Mouse (Mus musculus): ENCODE results near the gene Gemin7. TPM values are rescaled to one million over a fixed set of nuclear protein-coding genes. Genes with fewer than 3 reads are reported as not detected.

Gemin7 gene
- total RNA-seq, 2 experiments from 2014 or later: 52.0 to 59.8 TPM

GRCm38 (mm10) chr7:19577877-19578414 is 551 bp upstream of the Gemin7 start:
- no peak for DNase-seq

- no peak for DNase-seq
Measured at GRCm38 (mm10) chr7:19575559-19575958, 1.8 kb downstream of the Gemin7 start.

GRCm38 (mm10) chr7:19573776-19574140 is 3.6 kb downstream of the Gemin7 start:
- no peak for DNase-seq

- DNase-seq: peak; percentile 84
Measured at GRCm38 (mm10) chr7:19572926-19573775, 4.2 kb downstream of the Gemin7 start.

GRCm38 (mm10) chr7:19569647-19570046 is 7.7 kb downstream of the Gemin7 start:
- no peak for DNase-seq

- no peak for DNase-seq
Measured at GRCm38 (mm10) chr7:19567426-19567825, 10.0 kb downstream of the Gemin7 start.

- no peak for DNase-seq
Measured at GRCm38 (mm10) chr7:19565803-19566202, 11.6 kb downstream of the Gemin7 start.

- no peak for DNase-seq
Measured at GRCm38 (mm10) chr7:19564455-19564854, 12.9 kb downstream of the Gemin7 start.

GRCm38 (mm10) chr7:19563884-19564283 is 13.5 kb downstream of the Gemin7 start:
- no peak for DNase-seq

GRCm38 (mm10) chr7:19562643-19563410 is 14.6 kb downstream of the Gemin7 start, which contains the start of gene Ppp1r37:
Ppp1r37 (minus strand) TSS chr7:19563076.
- DNase-seq: peak; percentile 21

GRCm38 (mm10) chr7:19561765-19562642 is 15.4 kb downstream of the Gemin7 start:
- peak; percentile 96 for DNase-seq

GRCm38 (mm10) chr7:19561431-19561764 is 16.0 kb downstream of the Gemin7 start:
- DNase-seq: no peak

- DNase-seq: no peak
Measured at GRCm38 (mm10) chr7:19560491-19561260, 16.7 kb downstream of the Gemin7 start.

- DNase-seq: no peak
Measured at GRCm38 (mm10) chr7:19558965-19559364, 18.4 kb downstream of the Gemin7 start.

GRCm38 (mm10) chr7:19557982-19558900 is 19.2 kb downstream of the Gemin7 start:
- no peak for DNase-seq

- DNase-seq: no peak
Measured at GRCm38 (mm10) chr7:19557086-19557485, 20.3 kb downstream of the Gemin7 start.

- DNase-seq: no peak
Measured at GRCm38 (mm10) chr7:19554168-19554567, 23.2 kb downstream of the Gemin7 start.

- DNase-seq: no peak
Measured at GRCm38 (mm10) chr7:19552443-19552842, 25.0 kb downstream of the Gemin7 start.

GRCm38 (mm10) chr7:19551634-19552033 is 25.8 kb downstream of the Gemin7 start:
- no peak for DNase-seq

- no peak for DNase-seq
Measured at GRCm38 (mm10) chr7:19549394-19549793, 28.0 kb downstream of the Gemin7 start.
